Mouse (Mus musculus) C2C12 (cell line): Measurements from ENCODE around the gene Ftl1. TPM values are rescaled to one million over a fixed set of nuclear protein-coding genes. Genes with fewer than 3 reads are reported as not detected.
"Not testable (repeated sequence)": the region's sequence is repeated elsewhere in the genome, so short reads cannot be mapped to it uniquely, and the experiment has no call there.

Source experiments
- H3K27me3 ChIP-seq: one replicate; pipeline ENCODE4 v1.6.1; 2011; ENCODE audit not compliant: control insufficient read depth, insufficient read depth, insufficient read length
- H3K36me3 ChIP-seq: one replicate; pipeline ENCODE4 v1.6.1; 2011; ENCODE audit not compliant: control insufficient read depth, insufficient read depth
- H3K4me3 ChIP-seq: one replicate; pipeline ENCODE4 v1.5.1; 2011; ENCODE audit warnings: mild to moderate bottlenecking, control low read depth; ENCODE audit not compliant: poor library complexity, insufficient read depth, severe bottlenecking
- H3K79me2 ChIP-seq: one replicate; pipeline ENCODE4 v1.6.1; 2011; ENCODE audit not compliant: control insufficient read depth, insufficient read depth
- H3K79me3 ChIP-seq: one replicate; pipeline ENCODE4 v1.6.1; 2011; ENCODE audit warnings: low read depth, control low read depth
- H3ac ChIP-seq: one replicate; pipeline ENCODE3; 2011; ENCODE audit warnings: low read depth; ENCODE audit not compliant: control insufficient read depth, insufficient read length
- CEBPB ChIP-seq: IDR thresholded peaks from one replicate; pipeline ENCODE4 v1.6.1; 2011; ENCODE audit warnings: low read depth, mild to moderate bottlenecking, control low read depth, moderate library complexity
- CTCF ChIP-seq: IDR thresholded peaks from one replicate; pipeline ENCODE4 v1.5.1; 2011; ENCODE audit not compliant: control insufficient read depth, insufficient read depth, insufficient read length
- FOSL1 ChIP-seq: IDR thresholded peaks from one replicate; pipeline ENCODE4 v1.8.0; 2011; ENCODE audit warnings: mild to moderate bottlenecking, low read length; ENCODE audit not compliant: poor library complexity, insufficient read depth, severe bottlenecking
- MAX ChIP-seq: IDR thresholded peaks from one replicate; pipeline ENCODE4 v1.6.1; 2011; ENCODE audit warnings: mild to moderate bottlenecking, control low read depth
- MYOD1 ChIP-seq: IDR thresholded peaks from one replicate; pipeline ENCODE4 v1.6.1; 2011; ENCODE audit warnings: low read depth; ENCODE audit not compliant: control insufficient read depth, insufficient read length
- MYOG ChIP-seq: IDR thresholded peaks from one replicate; pipeline ENCODE4 v1.6.1; 2011; ENCODE audit not compliant: control insufficient read depth, insufficient read length; ENCODE audit errors: extremely low read depth
- USF1 ChIP-seq: IDR thresholded peaks from one replicate; pipeline ENCODE4 v1.6.1; 2011; ENCODE audit warnings: low read depth, mild to moderate bottlenecking, control low read depth, moderate library complexity
- polyA plus RNA-seq: library from polyadenylated mRNA; unstranded; fragments of >200 nt; fragmentation: generic; extraction: Trizol; gene quantifications from one replicate; pipeline ENCODE4 v1.2.1, GENCODE M21; 2012; ENCODE audit warnings: missing spikeins

The Ftl1 gene
- polyA plus RNA-seq, 1 experiment = 14,288 TPM

- Histone ChIP-seq H3K79me2 (no peaks in the 10 kb centered on the region), H3K79me3 (no peaks in the 10 kb centered on the region)
Observed at GRCm38 (mm10) chr7:45482166-45482565, 22.5 kb upstream of the Ftl1 start.

GRCm38 (mm10) chr7:45481374-45481927 lies 21.8 kb upstream of the Ftl1 start, which contains the start of gene Tulp2:
Gene Tulp2, plus strand, starts transcription at chr7:45481877.
- no peaks in the 10 kb centered on the region for H3K79me3 ChIP-seq
- TF ChIP-seq FOSL1 (no peak), CEBPB (no peak), CTCF (no peak), MAX (no peak), MYOG (no peak), USF1 (no peak), MYOD1 (no peak)
- H3K4me3 ChIP-seq = no peak within 1 kb of the TSS
- H3ac ChIP-seq = no peak within 1 kb of the TSS
- no peaks in the 10 kb centered on the region for H3K27me3 ChIP-seq
- H3K36me3 ChIP-seq = no peaks in the 10 kb centered on the region
- no peaks in the 10 kb centered on the region for H3K79me2 ChIP-seq

More at GRCm38 (mm10) chr7:45482166-45482565, 22.5 kb upstream of the Ftl1 start:
- no peaks in the 10 kb centered on the region for H3K36me3 ChIP-seq
- no peak overlapping the region for H3K4me3 ChIP-seq
- H3ac ChIP-seq = no peak overlapping the region
- no peaks in the 10 kb centered on the region for H3K27me3 ChIP-seq
- TF ChIP-seq MYOG (no peak), FOSL1 (no peak), MYOD1 (no peak), CEBPB (no peak), USF1 (no peak)

GRCm38 (mm10) chr7:45480310-45480709 lies 20.6 kb upstream of the Ftl1 start:
- H3K4me3 ChIP-seq, H3ac ChIP-seq, H3K36me3 ChIP-seq, H3K27me3 ChIP-seq, H3K79me2 ChIP-seq, H3K79me3 ChIP-seq: not testable (repeated sequence)

DNA sequence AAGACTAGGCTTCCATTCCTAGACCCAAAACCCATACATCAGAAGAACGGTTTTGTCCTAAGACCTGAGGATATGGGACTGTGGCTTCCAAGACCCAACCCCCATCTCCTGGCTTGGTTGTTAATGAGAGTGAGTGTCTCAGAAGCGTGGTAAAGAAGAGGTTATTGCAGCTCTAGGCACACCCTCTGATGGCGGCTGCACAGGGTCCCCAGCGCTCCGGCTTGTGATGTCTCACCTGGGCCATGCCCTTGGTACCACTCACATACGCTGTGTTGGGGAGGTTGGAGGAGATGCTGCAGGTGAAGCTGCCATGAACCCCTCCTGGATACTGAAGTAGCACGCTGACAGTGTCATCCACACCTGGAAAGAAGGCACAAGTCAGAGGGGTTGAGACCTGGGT lies 19.1 kb upstream of the Ftl1 start:
- no peak overlapping the region for H3K4me3 ChIP-seq
- H3K79me3 ChIP-seq = no peaks in the 10 kb centered on the region
- H3K27me3 ChIP-seq = no peaks in the 10 kb centered on the region
- no peaks in the 10 kb centered on the region for H3K36me3 ChIP-seq
- no peak overlapping the region for H3ac ChIP-seq
- H3K79me2 ChIP-seq = no peaks in the 10 kb centered on the region
- TF ChIP-seq MYOG = no peak
- no peak for TF ChIP-seq MAX
- TF ChIP-seq CEBPB = no peak
- no peak for TF ChIP-seq MYOD1
- TF ChIP-seq FOSL1 = no peak
- TF ChIP-seq CTCF = no peak
- TF ChIP-seq USF1 = no peak

- Histone ChIP-seq H3K79me2 (no peaks in the 10 kb centered on the region), H3ac (no peak overlapping the region), H3K27me3 (no peaks in the 10 kb centered on the region), H3K36me3 (no peaks in the 10 kb centered on the region), H3K4me3 (no peak overlapping the region), H3K79me3 (no peaks in the 10 kb centered on the region)
- no peak for TF ChIP-seq CEBPB
- no peak for TF ChIP-seq MYOD1
- TF ChIP-seq MYOG = no peak
- TF ChIP-seq USF1 = peak; percentile 71
- TF ChIP-seq MAX = peak; percentile 25
- peak; percentile 29 for TF ChIP-seq CTCF
- TF ChIP-seq FOSL1 = no peak
Observed at GRCm38 (mm10) chr7:45477003-45477402, 17.3 kb upstream of the Ftl1 start.

GRCm38 (mm10) chr7:45476453-45476852 lies 16.8 kb upstream of the Ftl1 start:
- no peak overlapping the region for H3K4me3 ChIP-seq
- no peaks in the 10 kb centered on the region for H3K79me2 ChIP-seq
- TF ChIP-seq MYOD1 (no peak), CTCF (no peak), FOSL1 (no peak), MYOG (no peak), MAX (no peak), USF1 (no peak), CEBPB (no peak)
- no peaks in the 10 kb centered on the region for H3K79me3 ChIP-seq
- H3K27me3 ChIP-seq = no peaks in the 10 kb centered on the region
- H3K36me3 ChIP-seq = no peaks in the 10 kb centered on the region
- no peak overlapping the region for H3ac ChIP-seq
